Mouse (Mus musculus): ENCODE measurements around the gene Phrf1. TPM values are rescaled to one million over a fixed set of nuclear protein-coding genes. Genes with fewer than 3 reads are reported as not detected.

Gene Phrf1
- polyA plus RNA-seq, 1 experiment from 2014 or later: 57.1 TPM

DNA sequence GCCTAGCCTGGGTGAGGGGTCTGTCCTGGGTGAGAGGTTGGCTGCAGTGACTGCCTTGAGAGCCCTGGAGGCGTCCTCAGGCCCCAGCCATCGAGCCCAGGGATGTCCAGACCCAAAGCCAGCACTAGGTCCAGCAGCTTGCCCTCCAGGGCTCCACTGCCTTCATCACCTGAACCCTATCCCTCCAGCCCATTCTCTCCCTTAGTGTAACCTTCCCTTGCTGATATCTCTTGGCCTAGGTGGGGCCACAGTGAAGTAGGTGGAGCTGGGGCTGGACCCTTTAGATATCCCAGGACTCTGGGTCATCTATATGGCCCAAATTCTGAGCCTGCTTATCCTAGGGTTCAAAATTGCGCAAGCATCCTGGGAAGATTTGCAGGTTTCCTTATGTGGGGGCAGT, 19.1 kb upstream of the Phrf1 start:
- Histone ChIP-seq H3K27me3 (replicated peaks; ENCODE audit: control insufficient read depth, insufficient read depth, low read length) (no peaks in the 10 kb centered on the region), H3K9me3 (ENCODE audit: control insufficient read depth, low read length) (no peaks in the 10 kb centered on the region), H3K4me3 (ENCODE audit: low read length) (no peak overlapping the region), H3K27ac (ENCODE audit: low read depth, low read length) (no peak overlapping the region), H3K9ac (ENCODE audit: low read depth, low read length) (no peak overlapping the region), H3K36me3 (ENCODE audit: control insufficient read depth, insufficient read depth, low read length) (no peaks in the 10 kb centered on the region), H3K4me1 (ENCODE audit: control insufficient read depth, insufficient read depth, low read depth, low read length) (no peaks in the 10 kb centered on the region), H3K4me2 (ENCODE audit: low read length) (no peak overlapping the region)
- ATAC-seq: no peak
- 65% methylated on average over 3 of the region's 3 CpGs for WGBS

DNA sequence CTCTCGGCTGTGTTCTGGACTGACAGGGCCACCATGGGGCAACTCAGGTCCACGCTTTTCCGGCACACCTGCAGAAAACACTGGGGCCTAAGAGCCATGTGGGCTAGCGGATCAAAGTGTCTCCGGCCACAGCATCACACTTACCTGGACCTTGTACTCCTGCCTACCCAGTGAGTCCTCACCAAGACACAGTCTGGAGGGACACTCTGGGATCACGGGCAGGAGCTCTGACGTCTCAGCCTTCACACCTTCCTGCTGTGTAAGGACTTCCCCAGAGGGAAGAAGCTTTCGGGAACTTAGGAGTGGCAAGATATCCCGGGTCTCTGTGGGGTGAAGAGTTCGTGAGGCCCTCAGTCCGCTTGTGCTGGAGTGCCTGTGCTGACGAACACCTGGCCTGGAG, 18.4 kb upstream of the Phrf1 start:
- H3K27ac ChIP-seq (ENCODE audit: low read depth, low read length): no peak overlapping the region
- no peaks in the 10 kb centered on the region for H3K9me3 ChIP-seq (ENCODE audit: control insufficient read depth, low read length)
- H3K4me3 ChIP-seq (ENCODE audit: low read length): no peak overlapping the region
- no peak for ATAC-seq
- H3K4me1 ChIP-seq (ENCODE audit: control insufficient read depth, insufficient read depth, low read depth, low read length): peaks cover 4% of the 10 kb centered on the region
- no peaks in the 10 kb centered on the region for H3K36me3 ChIP-seq (ENCODE audit: control insufficient read depth, insufficient read depth, low read length)
- WGBS: 85% methylated on average over 12 of the region's 12 CpGs
- no peak overlapping the region for H3K4me2 ChIP-seq (ENCODE audit: low read length)
- no peaks in the 10 kb centered on the region for H3K27me3 ChIP-seq (replicated peaks; ENCODE audit: control insufficient read depth, insufficient read depth, low read length)
- H3K9ac ChIP-seq (ENCODE audit: low read depth, low read length): no peak overlapping the region

GRCm38 (mm10) chr7:141210606-141211131, 17.9 kb upstream of the Phrf1 start:
- H3K4me1 ChIP-seq (ENCODE audit: control insufficient read depth, insufficient read depth, low read depth, low read length): peaks cover 5% of the 10 kb centered on the region
- H3K4me2 ChIP-seq (ENCODE audit: low read length): no peak overlapping the region
- 90% methylated on average over 14 of the region's 14 CpGs for WGBS
- H3K27ac ChIP-seq (ENCODE audit: low read depth, low read length): no peak overlapping the region
- no peaks in the 10 kb centered on the region for H3K36me3 ChIP-seq (ENCODE audit: control insufficient read depth, insufficient read depth, low read length)
- no peaks in the 10 kb centered on the region for H3K27me3 ChIP-seq (replicated peaks; ENCODE audit: control insufficient read depth, insufficient read depth, low read length)
- no peak overlapping the region for H3K4me3 ChIP-seq (ENCODE audit: low read length)
- no peaks in the 10 kb centered on the region for H3K9me3 ChIP-seq (ENCODE audit: control insufficient read depth, low read length)
- H3K9ac ChIP-seq (ENCODE audit: low read depth, low read length): no peak overlapping the region
- ATAC-seq: no peak

DNA sequence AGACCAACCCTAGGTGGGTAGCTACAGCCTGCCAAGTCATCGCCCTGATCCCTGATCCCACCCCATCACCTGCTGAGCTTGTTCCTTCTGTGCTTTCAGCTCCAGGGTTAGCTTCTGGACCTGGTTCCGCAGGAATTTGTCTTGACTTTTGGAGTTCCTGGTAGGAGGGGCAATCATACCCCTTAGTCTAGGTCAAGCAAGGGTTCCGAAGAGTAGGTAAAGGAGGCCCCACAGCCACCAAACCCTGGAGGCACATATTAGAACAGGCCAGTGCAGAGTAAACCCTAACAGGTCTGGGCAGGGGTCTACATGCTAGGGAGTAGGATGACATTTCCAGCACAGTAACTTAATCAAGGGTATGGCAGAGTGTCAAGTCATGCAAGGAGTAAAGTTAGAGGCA, 15.5 kb upstream of the Phrf1 start:
- H3K4me2 ChIP-seq (ENCODE audit: low read length): no peak overlapping the region
- no peaks in the 10 kb centered on the region for H3K27me3 ChIP-seq (replicated peaks; ENCODE audit: control insufficient read depth, insufficient read depth, low read length)
- no peak for ATAC-seq
- peaks cover 14% of the 10 kb centered on the region for H3K4me1 ChIP-seq (ENCODE audit: control insufficient read depth, insufficient read depth, low read depth, low read length)
- no peaks in the 10 kb centered on the region for H3K36me3 ChIP-seq (ENCODE audit: control insufficient read depth, insufficient read depth, low read length)
- H3K4me3 ChIP-seq (ENCODE audit: low read length): no peak overlapping the region
- H3K27ac ChIP-seq (ENCODE audit: low read depth, low read length): no peak overlapping the region
- H3K9me3 ChIP-seq (ENCODE audit: control insufficient read depth, low read length): no peaks in the 10 kb centered on the region
- H3K9ac ChIP-seq (ENCODE audit: low read depth, low read length): no peak overlapping the region
- WGBS: 91% methylated on average over 3 of the region's 3 CpGs

GRCm38 (mm10) chr7:141213605-141214235, 14.9 kb upstream of the Phrf1 start, which contains the start of gene Lmntd2:
Gene Lmntd2, minus strand, starts transcription at chr7:141214080.
- ATAC-seq: no peak
- Histone ChIP-seq H3K9me3 (ENCODE audit: control insufficient read depth, low read length) (no peaks in the 10 kb centered on the region), H3K27ac (ENCODE audit: low read depth, low read length) (peak within 1 kb of the TSS; percentile 15; the same call in 1 of the 2 replicates), H3K9ac (ENCODE audit: low read depth, low read length) (peak within 1 kb of the TSS; percentile 65), H3K4me2 (ENCODE audit: low read length) (peak within 1 kb of the TSS; percentile 94), H3K4me3 (ENCODE audit: low read length) (peak within 1 kb of the TSS; percentile 60), H3K4me1 (ENCODE audit: control insufficient read depth, insufficient read depth, low read depth, low read length) (peaks cover 14% of the 10 kb centered on the region), H3K27me3 (replicated peaks; ENCODE audit: control insufficient read depth, insufficient read depth, low read length) (no peaks in the 10 kb centered on the region), H3K36me3 (ENCODE audit: control insufficient read depth, insufficient read depth, low read length) (no peaks in the 10 kb centered on the region)
- WGBS: 93% methylated on average over 11 of the region's 11 CpGs

- no peak overlapping the region for H3K9ac ChIP-seq (ENCODE audit: low read depth, low read length)
- no peaks in the 10 kb centered on the region for H3K9me3 ChIP-seq (ENCODE audit: control insufficient read depth, low read length)
- H3K4me2 ChIP-seq (ENCODE audit: low read length): no peak overlapping the region
- H3K27me3 ChIP-seq (replicated peaks; ENCODE audit: control insufficient read depth, insufficient read depth, low read length): no peaks in the 10 kb centered on the region
- H3K27ac ChIP-seq (ENCODE audit: low read depth, low read length): no peak overlapping the region
- WGBS: 77% methylated on average over 3 of the region's 3 CpGs
- no peak for ATAC-seq
- peaks cover 14% of the 10 kb centered on the region for H3K4me1 ChIP-seq (ENCODE audit: control insufficient read depth, insufficient read depth, low read depth, low read length)
- no peak overlapping the region for H3K4me3 ChIP-seq (ENCODE audit: low read length)
- no peaks in the 10 kb centered on the region for H3K36me3 ChIP-seq (ENCODE audit: control insufficient read depth, insufficient read depth, low read length)
Observed at GRCm38 (mm10) chr7:141214310-141214709, 14.3 kb upstream of the Phrf1 start.

GRCm38 (mm10) chr7:141215101-141215879, 13.3 kb upstream of the Phrf1 start, which contains the start of gene Rassf7:
Gene Rassf7, plus strand, starts transcription at chr7:141215860.
- Histone ChIP-seq H3K9me3 (ENCODE audit: control insufficient read depth, low read length) (no peaks in the 10 kb centered on the region), H3K27ac (ENCODE audit: low read depth, low read length) (peak within 1 kb of the TSS; percentile 35), H3K9ac (ENCODE audit: low read depth, low read length) (peak within 1 kb of the TSS; percentile 65), H3K4me1 (ENCODE audit: control insufficient read depth, insufficient read depth, low read depth, low read length) (peaks cover 14% of the 10 kb centered on the region), H3K4me2 (ENCODE audit: low read length) (peak within 1 kb of the TSS; percentile 94), H3K4me3 (ENCODE audit: low read length) (peak within 1 kb of the TSS; percentile 60), H3K27me3 (replicated peaks; ENCODE audit: control insufficient read depth, insufficient read depth, low read length) (no peaks in the 10 kb centered on the region), H3K36me3 (ENCODE audit: control insufficient read depth, insufficient read depth, low read length) (no peaks in the 10 kb centered on the region)
- ATAC-seq: peak; percentile 96
- WGBS: under 1% methylated on average over 41 of the region's 41 CpGs

- under 1% methylated on average over 42 of the region's 42 CpGs for WGBS
- no peaks in the 10 kb centered on the region for H3K9me3 ChIP-seq (ENCODE audit: control insufficient read depth, low read length)
- H3K9ac ChIP-seq (ENCODE audit: low read depth, low read length): peak overlapping the region; percentile 65
- ATAC-seq: peak; percentile 54
- peaks cover 14% of the 10 kb centered on the region for H3K4me1 ChIP-seq (ENCODE audit: control insufficient read depth, insufficient read depth, low read depth, low read length)
- peak overlapping the region; percentile 60 for H3K4me3 ChIP-seq (ENCODE audit: low read length)
- H3K27ac ChIP-seq (ENCODE audit: low read depth, low read length): peak overlapping the region; percentile 35; the same call in 1 of the 2 replicates
- H3K4me2 ChIP-seq (ENCODE audit: low read length): peak overlapping the region; percentile 94
- no peaks in the 10 kb centered on the region for H3K36me3 ChIP-seq (ENCODE audit: control insufficient read depth, insufficient read depth, low read length)
- H3K27me3 ChIP-seq (replicated peaks; ENCODE audit: control insufficient read depth, insufficient read depth, low read length): no peaks in the 10 kb centered on the region
Observed at GRCm38 (mm10) chr7:141215880-141216733, 12.5 kb upstream of the Phrf1 start.

All from hindbrain, embryonic 16.5 days (tissue).